Mouse (Mus musculus) lung, adult 2 months (tissue): Measurements from ENCODE around the gene Pbld2. TPM values are rescaled to one million over a fixed set of nuclear protein-coding genes. Genes with fewer than 3 reads are reported as not detected.

Experiments used
- DNase-seq: peaks from one replicate; pipeline ENCODE4 v3.0.0; 2022
- H3K4me1 ChIP-seq: fragments of 200-500 bp; 2 replicates; pipeline ENCODE4 v1.6.1; 2011; ENCODE audit warnings: low read length; ENCODE audit not compliant: control insufficient read depth, insufficient read depth
- H3K4me3 ChIP-seq: fragments of 200-500 bp; replicated peaks from 2 replicates; pipeline ENCODE3; 2011; ENCODE audit warnings: low read depth, mild to moderate bottlenecking, control low read depth, low read length; ENCODE audit errors: extremely low read depth
- CTCF ChIP-seq: fragments of 200-500 bp; IDR thresholded peaks from 2 replicates; pipeline ENCODE4 v1.5.1; 2011; ENCODE audit warnings: mild to moderate bottlenecking, low read length, control low read depth; ENCODE audit not compliant: insufficient read depth
- POLR2A ChIP-seq: fragments of 200-500 bp; IDR thresholded peaks from 2 replicates; pipeline ENCODE4 v1.6.1; 2011; ENCODE audit warnings: low read depth, mild to moderate bottlenecking, control low read depth, low read length, borderline replicate concordance; ENCODE audit errors: extremely low read depth
- WGBS: fragments of 180-500 bp; shearing (Covaris S2); methylation state at CpG from one replicate; pipeline ENCODE4 v1.1.7; 2018; 5-methylcytosine and 5-hydroxymethylcytosine counted together
- polyA plus RNA-seq: library from polyadenylated mRNA; depleted of rRNA; stranded (reverse); fragments of >200 nt; gene quantifications from 2 replicates; pipeline ENCODE4 v1.2.3, GENCODE M21; 2012

Pbld2 gene
- polyA plus RNA-seq, 1 experiment: 2.2 TPM

- no peak for DNase-seq
- WGBS: 18% methylated on average over 2 of the region's 2 CpGs
These were observed 901 bp downstream of the Pbld2 start for GRCm38 (mm10) chr10:63025016-63025415.

GRCm38 (mm10) chr10:63025491-63026011 lies 1.4 kb downstream of the Pbld2 start:
- TF ChIP-seq CTCF (no peak), POLR2A (no peak)
- no peak overlapping the region for H3K4me3 ChIP-seq
- no peak for DNase-seq
- WGBS: 68% methylated on average over 6 of the region's 6 CpGs
- peaks cover 4% of the 10 kb centered on the region for H3K4me1 ChIP-seq

More at GRCm38 (mm10) chr10:63025016-63025415, 901 bp downstream of the Pbld2 start:
- Histone ChIP-seq H3K4me1 (peaks cover 4% of the 10 kb centered on the region), H3K4me3 (peak overlapping the region; percentile 83)
- TF ChIP-seq POLR2A (no peak), CTCF (no peak)

- Histone ChIP-seq H3K4me3 (no peak overlapping the region), H3K4me1 (peaks cover 1% of the 10 kb centered on the region)
- WGBS: 62% methylated on average over 8 of the region's 8 CpGs
- no peak for TF ChIP-seq POLR2A
- TF ChIP-seq CTCF: no peak
- no peak for DNase-seq
These were observed 2.2 kb downstream of the Pbld2 start for GRCm38 (mm10) chr10:63026156-63026794.

- Histone ChIP-seq H3K4me3 (no peak overlapping the region), H3K4me1 (no peaks in the 10 kb centered on the region; the same call in 1 of the 2 replicates)
- TF ChIP-seq POLR2A: no peak
- no peak for TF ChIP-seq CTCF
- no peak for DNase-seq
- WGBS: 77% methylated on average over 6 of the region's 6 CpGs
These were observed 2.7 kb downstream of the Pbld2 start for GRCm38 (mm10) chr10:63026795-63027160.

GRCm38 (mm10) chr10:63027376-63028161 lies 3.5 kb downstream of the Pbld2 start:
- WGBS: 92% methylated on average over 10 of the region's 10 CpGs
- TF ChIP-seq CTCF (no peak), POLR2A (no peak)
- Histone ChIP-seq H3K4me1 (no peaks in the 10 kb centered on the region; the same call in 1 of the 2 replicates), H3K4me3 (no peak overlapping the region)
- DNase-seq: no peak

GRCm38 (mm10) chr10:63028396-63028795 lies 4.3 kb downstream of the Pbld2 start:
- H3K4me3 ChIP-seq: no peak overlapping the region
- 94% methylated on average over 4 of the region's 4 CpGs for WGBS
- TF ChIP-seq POLR2A: no peak
- no peak for TF ChIP-seq CTCF
- DNase-seq: no peak
- no peaks in the 10 kb centered on the region; the same call in 1 of the 2 replicates for H3K4me1 ChIP-seq

- no peak overlapping the region for H3K4me3 ChIP-seq
- TF ChIP-seq POLR2A (no peak), CTCF (no peak)
- H3K4me1 ChIP-seq: no peaks in the 10 kb centered on the region
- DNase-seq: peak; percentile 22
- WGBS: 71% methylated on average over 3 of the region's 3 CpGs
These were observed 8.2 kb downstream of the Pbld2 start for GRCm38 (mm10) chr10:63032267-63032666.

- no peak for TF ChIP-seq POLR2A
- TF ChIP-seq CTCF: no peak
- no peak for DNase-seq
- Histone ChIP-seq H3K4me3 (no peak overlapping the region), H3K4me1 (no peaks in the 10 kb centered on the region)
- 59% methylated on average over 3 of the region's 3 CpGs for WGBS
These were observed 8.8 kb downstream of the Pbld2 start for GRCm38 (mm10) chr10:63032956-63033355.

GRCm38 (mm10) chr10:63038571-63039320 lies 14.6 kb downstream of the Pbld2 start:
- 60% methylated on average over 14 of the region's 14 CpGs for WGBS
- Histone ChIP-seq H3K4me1 (no peaks in the 10 kb centered on the region), H3K4me3 (no peak overlapping the region)
- DNase-seq: no peak
- TF ChIP-seq POLR2A (no peak), CTCF (no peak)
